30 mouse cellular contexts compared by ENCODE assay signal in the genomic region with DNA sequence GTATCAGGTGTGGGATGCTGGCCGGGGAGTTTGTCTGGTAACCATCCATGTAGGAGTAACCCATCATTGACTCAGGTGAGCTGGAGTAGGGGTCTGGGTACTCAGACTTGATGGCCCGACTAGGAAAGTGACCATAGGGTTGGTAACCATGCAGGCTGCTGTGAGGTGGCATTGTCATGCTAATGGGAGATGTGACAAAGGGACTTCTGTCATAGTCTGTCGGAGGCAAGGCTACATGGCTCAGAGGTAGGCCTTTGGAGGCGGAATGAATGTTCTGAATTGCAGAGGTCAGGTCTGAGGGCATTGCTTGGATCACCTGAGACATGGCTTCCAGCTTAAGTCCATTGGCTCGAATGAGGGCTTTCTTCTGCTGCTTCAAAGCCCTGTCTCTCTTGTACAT. TPM values are rescaled to one million over a fixed set of nuclear protein-coding genes. Genes with fewer than 3 reads are reported as not detected.
"Had no signal": no experiment of that assay in that cellular context is flagged by ENCODE, and none has a peak within 500 bp of the region (broad histone marks: within the 10 kb centered on the region; RNA-seq: fewer than 3 reads in every experiment).

No protein-coding gene starts in this region.

- H3K9ac ChIP-seq: heart, embryonic 13.5 days; heart, embryonic 15.5 days; hindbrain, embryonic 13.5 days; hindbrain, embryonic 15.5 days; kidney, embryonic 15.5 days; limb, embryonic 12.5 days; liver, embryonic 13.5 days; liver, embryonic 15.5 days had no signal

- H3K4me2 ChIP-seq: heart, embryonic 11.5 days; heart, embryonic 13.5 days; heart, embryonic 15.5 days; hindbrain, embryonic 13.5 days; hindbrain, embryonic 15.5 days; kidney, embryonic 15.5 days; limb, embryonic 12.5 days; liver, embryonic 11.5 days; liver, embryonic 13.5 days; liver, embryonic 15.5 days had no signal

- H3K4me3 ChIP-seq: heart, adult 2 months; heart, embryonic 13.5 days; heart, embryonic 15.5 days; hindbrain, embryonic 13.5 days; hindbrain, embryonic 15.5 days; kidney, embryonic 15.5 days; left cerebral cortex, adult 2 months; limb, embryonic 10.5 days; limb, embryonic 12.5 days; liver, embryonic 13.5 days; liver, embryonic 15.5 days had no signal

- H3K4me1 ChIP-seq: hindbrain, embryonic 15.5 days; limb, embryonic 12.5 days had no signal

- ATAC-seq: hindbrain, postnatal 0 days had no signal

- DNase-seq: gastrocnemius, postnatal 14 days; gastrocnemius, postnatal 36 days; heart, adult 2 months; heart, postnatal 14 days; heart, postnatal 36 days; kidney, adult 11 months; kidney, adult 2 months; kidney, adult 9 months; kidney, postnatal 14 days; kidney, postnatal 36 days; liver; liver, embryonic 13.5 days had no signal

- H3K36me3 ChIP-seq: heart, embryonic 13.5 days; heart, embryonic 15.5 days; hindbrain, embryonic 13.5 days; hindbrain, embryonic 15.5 days; kidney, embryonic 15.5 days; limb, embryonic 10.5 days; limb, embryonic 12.5 days had no signal

- H3K9me3 ChIP-seq: heart, embryonic 13.5 days; heart, embryonic 15.5 days; hindbrain, embryonic 13.5 days; hindbrain, embryonic 15.5 days; kidney, embryonic 15.5 days; limb, embryonic 10.5 days; limb, embryonic 12.5 days; liver, embryonic 13.5 days; liver, embryonic 15.5 days had no signal

- H3K27ac ChIP-seq: heart, adult 2 months; heart, embryonic 13.5 days; heart, embryonic 15.5 days; hindbrain, embryonic 13.5 days; hindbrain, embryonic 15.5 days; hindbrain, postnatal 0 days; kidney, embryonic 15.5 days; kidney, postnatal 0 days; left cerebral cortex, adult 2 months; limb, embryonic 10.5 days; limb, embryonic 12.5 days; liver, embryonic 13.5 days; liver, embryonic 15.5 days had no signal

RNA-seq across cellular contexts. Expression of gene Nr5a2, which starts 19.6 kb away (rescaled TPM):
- total RNA-seq: hematopoietic stem cell, adult 5-6 weeks; layer of hippocampus, adult 18-20 months; layer of hippocampus, adult 8-10 months; layer of hippocampus, postnatal 10 days; layer of hippocampus, postnatal 25 days; left cerebral cortex, adult 2 months had no signal
